Mouse (Mus musculus): ENCODE measurements around the gene Lipm. TPM values are rescaled to one million over a fixed set of nuclear protein-coding genes. Genes with fewer than 3 reads are reported as not detected.

Gene Lipm
- not detected in 2 replicates for polyA plus RNA-seq (2012; rRNA removed)

GRCm38 (mm10) chr19:34100633-34101032 is at the start of gene Lipm:
Gene Lipm (plus strand): TSS chr19:34100933.

GRCm38 (mm10) chr19:34066779-34067472 is 33.8 kb upstream of the Lipm start, which contains the start of gene Lipn:
Gene Lipn (plus strand): TSS chr19:34067358.

GRCm38 (mm10) chr19:34165891-34166290 is 65.2 kb downstream of the Lipm start, which contains the start of gene Ankrd22:
Gene Ankrd22 (minus strand): TSS chr19:34166053.

Other genes starting within 250 kb of the Lipm start
- gene Lipf, start 139.7 kb upstream of the Lipm start, polyA plus RNA-seq (2012; rRNA removed): not detected in 2 replicates
- gene Lipk, start 92.6 kb upstream of the Lipm start, polyA plus RNA-seq (2012; rRNA removed): not detected in 2 replicates
- gene Lipn, start 33.6 kb upstream of the Lipm start, polyA plus RNA-seq (2012; rRNA removed): not detected in 2 replicates
- 3.5 and 4.0 TPM in 2 replicates for gene Ankrd22, start 65.1 kb downstream of the Lipm start, polyA plus RNA-seq (2012; rRNA removed)
- gene Stambpl1, start 91.3 kb downstream of the Lipm start, polyA plus RNA-seq (2012; rRNA removed): 8.2 and 8.3 TPM in 2 replicates
- gene Acta2, start 154.7 kb downstream of the Lipm start, polyA plus RNA-seq (2012; rRNA removed): 23.9 and 32.2 TPM in 2 replicates
- 12.1 and 12.7 TPM in 2 replicates for gene Fas, start 189.7 kb downstream of the Lipm start, polyA plus RNA-seq (2012; rRNA removed)